Comparison of ENCODE assay signal across 7 mouse cellular contexts in genomic region chr7:141429310-141429709, GRCm38 (mm10). TPM values are rescaled to one million over a fixed set of nuclear protein-coding genes. Genes with fewer than 3 reads are reported as not detected.
A peak's percentile ranks its signal among the peaks of the same experiment; 100 is the strongest.
DNase-seq lines count a peak whose midpoint lies in the region; ATAC-seq lines count a peak whose summit lies in the region.

Gene Cend1 (minus strand): TSS chr7:141429491.

- H3K9ac ChIP-seq in midbrain, embryonic 16.5 days (ENCODE audit: low read depth, low read length): peak within 1 kb of the TSS; percentile 86

- peak within 1 kb of the TSS; percentile 46 for H3K27ac ChIP-seq in limb, embryonic 10.5 days
- peak within 1 kb of the TSS; percentile 78 for H3K27ac ChIP-seq in midbrain, embryonic 16.5 days (ENCODE audit: low read length)

- peak; percentile 82 for DNase-seq in WW6 (ENCODE audit: low read depth, low spot score)
- DNase-seq in cerebellum, adult 8-10 months: peak; percentile 89
- peak; percentile 90 to 94 for DNase-seq in frontal cortex, adult 2 months (ENCODE audit: extremely low spot score in 1 of 2, low spot score in 1 of 2)
- peak; percentile 43 for DNase-seq in kidney, adult 18-20 months
- peak; percentile 77 for DNase-seq in limb, embryonic 10.5 days (ENCODE audit: low spot score)
- no peak for DNase-seq in c-Kit-positive CD71-positive TER-119-positive erythroid progenitor cells, embryonic 14.5 days (ENCODE audit: low spot score)

- H3K4me3 ChIP-seq in limb, embryonic 10.5 days: peak within 1 kb of the TSS; percentile 52
- peak within 1 kb of the TSS; percentile 55 for H3K4me3 ChIP-seq in midbrain, embryonic 16.5 days (ENCODE audit: low read depth, low read length)

- no peaks in the 10 kb centered on the region for H3K27me3 ChIP-seq in limb, embryonic 10.5 days (ENCODE audit: low read depth, poor library complexity, severe bottlenecking)
- no peaks in the 10 kb centered on the region for H3K27me3 ChIP-seq in midbrain, embryonic 16.5 days (ENCODE audit: control insufficient read depth, insufficient read depth, low read depth, low read length)

- H3K36me3 ChIP-seq in limb, embryonic 10.5 days: peaks cover 42% of the 10 kb centered on the region
- H3K36me3 ChIP-seq in midbrain, embryonic 16.5 days (ENCODE audit: control insufficient read depth, insufficient read depth, low read length): peaks cover 41% of the 10 kb centered on the region

- H3K9me3 ChIP-seq in limb, embryonic 10.5 days (replicated peaks): no peaks in the 10 kb centered on the region
- no peaks in the 10 kb centered on the region for H3K9me3 ChIP-seq in midbrain, embryonic 16.5 days (replicated peaks; ENCODE audit: control insufficient read depth, low read length, poor library complexity, severe bottlenecking)

- peak within 1 kb of the TSS; percentile 76 for H3K4me2 ChIP-seq in midbrain, embryonic 16.5 days (ENCODE audit: low read length)

- ATAC-seq in midbrain, embryonic 16.5 days: peak; percentile 79

- 4% methylated on average over 19 of the region's 19 CpGs for WGBS in limb, embryonic 10.5 days
- 3% methylated on average over 19 of the region's 19 CpGs for WGBS in midbrain, embryonic 16.5 days

- peaks cover 51% of the 10 kb centered on the region for H3K4me1 ChIP-seq in limb, embryonic 10.5 days
- H3K4me1 ChIP-seq in midbrain, embryonic 16.5 days (ENCODE audit: control insufficient read depth, insufficient read depth, low read length): peaks cover 30% of the 10 kb centered on the region

RNA-seq across cellular contexts. Expression of gene Cend1, which starts in this region (rescaled TPM):
- 204 and 235 TPM in 2 replicates for polyA plus RNA-seq in frontal cortex, adult 2 months (2012; rRNA removed)
- polyA plus RNA-seq in limb, embryonic 10.5 days (2016; fragmentation: Nextera tagmentation; extraction: Ambion mirVana): 6.0 and 8.8 TPM in 2 replicates
- polyA plus RNA-seq in midbrain, embryonic 16.5 days (2015; fragmentation: Nextera tagmentation; extraction: Ambion mirVana): 109 and 151 TPM in 2 replicates

Comparison
In these comparisons a context has a peak if more than half of its experiments do, and no peak if none do; other contexts are left out.
1. RNA of gene Cend1 (polyA plus RNA-seq): 204 to 235 TPM in frontal cortex, adult 2 months and 109 to 151 TPM in midbrain, embryonic 16.5 days; 6.0 to 8.8 TPM in limb, embryonic 10.5 days; every median in the first group is over 10 times any median in the second.